Mouse (Mus musculus) frontal cortex, postnatal 25 days (tissue): ENCODE data around the gene Padi6.

Experiments
- DNase-seq, 2 experiments: peaks; one replicate each; pipeline ENCODE4 v3.0.0; 2022; ENCODE audit warnings: low spot score in 2 of 2

The Padi6 gene

GRCm38 (mm10) chr4:140684881-140685303 is 57.6 kb downstream of the Padi6 start:
- DNase-seq: no peak

GRCm38 (mm10) chr4:140684141-140684871 is 58.1 kb downstream of the Padi6 start:
- no peak for DNase-seq

DNA sequence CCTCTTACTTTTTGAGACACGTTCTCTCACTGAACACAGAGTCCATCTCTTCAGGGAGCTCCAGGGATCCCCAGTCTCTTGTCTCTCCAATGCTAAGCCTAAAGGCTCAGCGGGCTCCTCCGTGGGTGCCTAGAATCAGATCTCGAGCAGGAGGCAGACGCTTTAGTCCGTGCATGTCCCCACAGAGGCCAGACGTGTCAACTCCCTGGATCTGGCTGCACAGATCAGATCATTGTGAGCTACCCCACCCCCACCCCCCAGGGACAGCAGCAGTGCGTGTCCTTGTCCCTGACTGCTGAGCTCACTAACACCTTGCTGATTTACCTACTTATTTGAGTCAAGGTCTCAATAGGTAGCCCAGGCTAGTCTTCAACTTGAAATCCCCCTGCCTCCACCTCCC is 58.8 kb downstream of the Padi6 start:
- no peak for DNase-seq

GRCm38 (mm10) chr4:140680731-140681397 is 61.6 kb downstream of the Padi6 start:
- DNase-seq: no peak

- DNase-seq: peak; percentile 66 to 78
These were observed 62.6 kb downstream of the Padi6 start for GRCm38 (mm10) chr4:140679723-140680380.

DNA sequence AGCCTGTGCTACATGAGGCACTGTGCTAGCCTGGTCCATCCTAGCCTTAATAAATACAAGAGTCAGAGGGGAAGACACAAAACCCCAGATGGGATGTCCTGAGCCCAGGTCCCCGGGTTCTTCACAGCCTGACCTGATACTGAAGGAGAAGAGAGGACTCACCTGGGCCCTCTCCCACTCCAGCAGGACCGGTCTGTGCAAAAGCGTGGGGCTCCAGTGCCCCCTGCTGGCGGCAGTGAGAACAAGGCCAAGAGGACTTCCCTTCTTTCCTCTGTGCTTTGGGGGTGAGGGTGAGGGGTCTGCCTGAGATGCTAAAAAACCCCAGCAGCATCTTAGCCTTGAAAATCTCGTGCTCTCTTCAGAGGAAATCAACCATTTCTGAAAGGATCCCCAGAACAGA is 63.4 kb downstream of the Padi6 start:
- no peak for DNase-seq
